Mouse (Mus musculus) limb, embryonic 11.5 days (tissue): ENCODE measurements around the gene Taf1d. TPM values are rescaled to one million over a fixed set of nuclear protein-coding genes. Genes with fewer than 3 reads are reported as not detected.
"Not testable (repeated sequence)": the region's sequence is repeated elsewhere in the genome, so short reads cannot be mapped to it uniquely, and the experiment has no call there.

Source experiments
- ATAC-seq: fragments of 200-750 bp; cut with Nextera tagmentation; 2 replicates; pipeline ENCODE4 v1.8.0; 2017; ENCODE audit warnings: low read depth; ENCODE audit not compliant: insufficient number of reproducible peaks, low FRiP score, low TSS enrichment
- DNase-seq: peaks from one replicate; pipeline ENCODE4 v3.0.0-alpha.2; 2015; ENCODE audit warnings: low spot score
- H3K27ac ChIP-seq: fragments of 300-500 bp; sonication (generic); replicated peaks from 2 replicates; pipeline ENCODE4 v1.5.1; 2014; ENCODE audit warnings: low read depth, mild to moderate bottlenecking, low read length
- H3K27me3 ChIP-seq: fragments of 300-500 bp; sonication (generic); 2 replicates; pipeline ENCODE4 v1.6.1; 2014; ENCODE audit warnings: mild to moderate bottlenecking, low read length, mixed read lengths; ENCODE audit not compliant: control insufficient read depth, insufficient read depth
- H3K36me3 ChIP-seq: fragments of 300-500 bp; sonication (generic); 2 replicates; pipeline ENCODE4 v1.6.1; 2014; ENCODE audit warnings: mild to moderate bottlenecking, low read length, moderate library complexity, mixed read lengths; ENCODE audit not compliant: control insufficient read depth, insufficient read depth
- H3K4me1 ChIP-seq: fragments of 300-500 bp; sonication (generic); 2 replicates; pipeline ENCODE4 v1.6.1; 2014; ENCODE audit warnings: low read length, mixed read lengths; ENCODE audit not compliant: control insufficient read depth, insufficient read depth
- H3K4me2 ChIP-seq: fragments of 300-500 bp; sonication (generic); 2 replicates; pipeline ENCODE4 v1.6.1; 2014; ENCODE audit warnings: low read depth, mild to moderate bottlenecking, moderate library complexity; ENCODE audit not compliant: severe bottlenecking
- H3K4me3 ChIP-seq: fragments of 300-500 bp; sonication (generic); 2 replicates; pipeline ENCODE4 v1.5.1; 2014; ENCODE audit warnings: low read depth, low read length
- H3K9ac ChIP-seq: fragments of 300-500 bp; sonication (generic); 2 replicates; pipeline ENCODE4 v1.6.1; 2014; ENCODE audit warnings: mild to moderate bottlenecking, low read length
- H3K9me3 ChIP-seq: fragments of 300-500 bp; sonication (generic); 2 replicates; pipeline ENCODE4 v1.6.1; 2016; ENCODE audit warnings: low read length; ENCODE audit not compliant: control insufficient read depth
- WGBS: fragments of 180-500 bp; shearing (Covaris S2); extraction: QIAGEN DNeasy Blood & Tissue Kit; methylation state at CpG from one replicate; pipeline ENCODE4 v1.1.7; 2014; 5-methylcytosine and 5-hydroxymethylcytosine counted together
- polyA plus RNA-seq: library from polyadenylated mRNA; unstranded; fragments of >200 nt; fragmentation: Nextera tagmentation; extraction: Ambion mirVana; gene quantifications from 2 replicates; pipeline ENCODE4 v1.2.1, GENCODE M21; 2014

Taf1d gene
- polyA plus RNA-seq, 1 experiment from 2014 or later: 82.7 TPM

DNA sequence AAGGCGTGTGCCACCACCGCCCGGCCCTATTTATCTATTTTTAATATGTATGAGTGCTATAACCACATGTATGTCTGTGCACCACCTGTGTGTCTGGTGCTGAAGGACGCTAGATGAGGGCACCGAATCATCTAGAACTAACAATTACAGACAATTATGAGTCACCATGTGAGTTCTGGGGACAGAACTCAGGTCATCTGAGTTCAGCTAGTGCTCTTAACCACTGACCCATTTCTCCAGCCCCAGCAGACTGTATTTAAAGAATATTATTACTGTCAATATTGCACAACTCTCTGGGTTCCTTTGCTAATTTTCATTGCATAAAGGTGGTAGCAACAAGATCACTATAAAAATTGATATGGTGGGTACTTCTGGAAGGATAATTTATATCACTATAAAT, 6.0 kb upstream of the Taf1d start:
- no peak for DNase-seq
- Histone ChIP-seq H3K9ac (no peak overlapping the region), H3K4me1 (no peaks in the 10 kb centered on the region), H3K4me2 (no peak overlapping the region), H3K36me3 (no peaks in the 10 kb centered on the region), H3K27me3 (no peaks in the 10 kb centered on the region), H3K27ac (no peak overlapping the region), H3K9me3 (no peaks in the 10 kb centered on the region), H3K4me3 (no peak overlapping the region)
- 89% methylated on average over 5 of the region's 5 CpGs for WGBS
- ATAC-seq: no peak

DNA sequence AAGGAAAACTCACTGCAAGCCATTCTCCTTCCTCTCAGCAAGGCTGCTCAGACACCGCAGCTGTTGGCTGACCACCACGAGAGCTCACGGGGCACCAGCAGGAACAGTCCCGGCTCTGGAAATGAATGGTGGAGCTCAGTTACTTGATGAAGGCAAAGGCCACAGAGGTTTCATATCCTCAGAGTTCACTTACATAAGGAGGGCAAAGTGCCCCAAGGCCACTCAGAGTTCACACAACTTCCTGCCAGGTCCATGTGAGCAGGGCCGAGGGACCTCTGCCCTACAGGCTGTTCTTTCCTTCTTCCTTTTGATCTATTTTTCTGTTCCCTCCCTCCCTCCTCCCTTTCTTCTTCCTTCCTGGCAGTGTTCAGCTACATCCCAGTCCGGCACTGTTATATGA, 4.6 kb upstream of the Taf1d start:
- Histone ChIP-seq H3K4me3 (no peak overlapping the region), H3K36me3 (no peaks in the 10 kb centered on the region), H3K9ac (no peak overlapping the region), H3K4me2 (no peak overlapping the region), H3K27ac (no peak overlapping the region; the same call in 1 of the 2 replicates), H3K4me1 (no peaks in the 10 kb centered on the region), H3K27me3 (no peaks in the 10 kb centered on the region), H3K9me3 (no peaks in the 10 kb centered on the region)
- WGBS: 37% methylated on average over 6 of the region's 6 CpGs
- peak; percentile 24 for DNase-seq
- ATAC-seq: no peak

DNA sequence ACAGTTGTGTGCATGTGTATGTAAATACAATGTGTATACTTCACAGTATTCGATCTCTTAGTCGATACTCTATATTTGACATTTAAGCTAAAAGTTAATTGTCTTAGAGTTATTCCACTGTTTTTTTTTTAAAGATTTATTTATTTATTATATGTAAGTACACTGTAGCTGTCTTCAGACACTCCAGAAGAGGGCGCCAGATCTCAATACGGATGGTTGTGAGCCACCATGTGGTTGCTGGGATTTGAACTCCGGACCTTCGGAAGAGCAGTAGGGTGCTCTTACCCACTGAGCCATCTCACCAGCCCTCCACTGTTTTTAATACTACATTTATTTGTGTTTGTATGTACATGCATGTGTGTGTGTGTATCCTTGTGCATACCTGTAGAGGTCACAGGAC, 4.0 kb upstream of the Taf1d start:
- WGBS: 80% methylated on average over 6 of the region's 6 CpGs

DNA sequence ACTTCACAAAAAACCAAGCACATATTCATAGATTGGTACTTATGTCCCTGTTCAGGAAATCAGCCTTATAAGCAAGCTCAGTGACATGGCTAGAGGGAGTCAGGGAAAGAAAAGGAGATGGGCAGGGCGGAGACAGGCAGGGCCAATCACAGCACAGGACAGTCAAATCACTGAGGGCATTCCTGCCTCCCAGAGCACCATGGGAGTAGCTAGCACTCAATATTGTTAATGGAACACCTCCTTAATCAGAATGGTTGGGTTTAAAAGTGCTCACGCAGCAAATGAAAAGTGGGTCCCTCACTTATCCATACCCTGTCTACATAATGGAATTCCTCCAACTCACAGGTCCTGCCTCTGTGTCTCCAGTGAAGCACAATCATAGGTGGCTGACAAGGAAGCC, 3.1 kb upstream of the Taf1d start:
- Histone ChIP-seq H3K4me2 (no peak overlapping the region), H3K27me3 (no peaks in the 10 kb centered on the region), H3K9ac (no peak overlapping the region), H3K4me1 (peaks cover 9% of the 10 kb centered on the region), H3K27ac (no peak overlapping the region), H3K9me3 (no peaks in the 10 kb centered on the region), H3K4me3 (no peak overlapping the region), H3K36me3 (no peaks in the 10 kb centered on the region)
- no peak for DNase-seq
- WGBS: 63% methylated on average over 2 of the region's 2 CpGs
- ATAC-seq: no peak

More for the DNA sequence above, 4.0 kb upstream of the Taf1d start:
- H3K4me2 ChIP-seq, H3K9me3 ChIP-seq, H3K27me3 ChIP-seq, H3K36me3 ChIP-seq, H3K4me1 ChIP-seq, H3K4me3 ChIP-seq, H3K9ac ChIP-seq, ATAC-seq, H3K27ac ChIP-seq, DNase-seq: not testable (repeated sequence)

DNA sequence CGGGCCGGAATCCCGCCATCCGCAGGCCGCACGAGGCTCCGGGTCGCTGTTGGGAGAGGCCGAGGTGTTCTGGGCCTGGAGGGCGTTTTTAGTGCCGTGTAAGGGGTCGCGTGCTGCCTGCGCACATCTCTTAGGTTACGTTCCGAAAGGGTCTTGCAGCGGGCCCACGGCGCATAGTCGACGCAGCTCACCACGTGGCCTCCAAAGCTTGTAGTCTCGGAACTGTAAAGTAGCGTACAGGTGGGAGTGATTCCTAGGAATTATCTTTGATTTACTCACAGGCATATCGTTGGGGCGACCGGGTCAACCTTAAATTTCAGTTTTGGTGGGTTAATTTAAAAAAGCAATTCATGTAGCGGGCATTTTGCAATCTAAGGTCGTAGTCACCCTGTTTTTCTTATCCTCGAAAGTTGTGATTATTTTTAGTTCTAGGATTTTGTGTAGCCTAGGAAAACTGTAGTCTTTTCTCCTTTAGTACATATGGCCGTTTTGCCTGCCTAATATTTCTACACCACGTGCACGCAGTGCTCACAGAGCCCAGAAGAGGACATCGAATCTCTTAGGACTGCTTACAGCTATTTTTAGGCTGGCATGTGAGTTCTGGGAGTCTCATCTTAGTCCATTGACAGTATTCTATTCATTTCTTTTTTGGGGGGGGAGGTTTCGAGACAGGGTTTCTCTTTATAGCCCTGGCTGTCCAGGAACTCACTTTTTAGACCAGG, 545 bp downstream of the Taf1d start, which contains the start of gene 4931406C07Rik:
Gene 4931406C07Rik, minus strand, starts transcription at position 51 of the 722 bp plus-strand sequence.
- H3K27ac ChIP-seq: peak within 1 kb of the TSS; percentile 92
- H3K4me1 ChIP-seq: peaks cover 9% of the 10 kb centered on the region
- H3K27me3 ChIP-seq: no peaks in the 10 kb centered on the region
- 1% methylated on average over 35 of the region's 35 CpGs for WGBS
- peak; percentile 87 for ATAC-seq
- no peaks in the 10 kb centered on the region for H3K9me3 ChIP-seq
- H3K9ac ChIP-seq: peak within 1 kb of the TSS; percentile 98
- peak within 1 kb of the TSS; percentile 68 for H3K4me2 ChIP-seq
- H3K4me3 ChIP-seq: peak within 1 kb of the TSS; percentile 75
- peaks cover 13% of the 10 kb centered on the region for H3K36me3 ChIP-seq
- DNase-seq: no peak

DNA sequence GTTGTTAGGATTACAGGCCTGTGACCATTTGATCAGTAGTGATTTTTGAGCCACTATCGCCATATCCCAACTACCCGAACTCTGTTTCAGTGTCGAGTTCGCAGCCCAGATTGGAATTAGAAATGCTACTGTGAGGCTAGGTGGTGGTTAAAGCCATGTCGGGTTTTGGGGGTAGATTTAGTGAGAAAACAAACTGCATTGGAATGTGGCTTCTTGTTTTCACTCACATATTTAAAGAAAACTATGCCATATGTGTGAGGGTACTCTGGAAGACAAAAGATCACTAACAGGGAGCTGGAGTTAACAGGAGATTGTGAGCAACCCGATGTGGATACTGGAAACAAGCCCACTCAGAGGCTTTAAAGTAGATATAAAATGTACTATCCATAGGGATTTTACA, 1.2 kb downstream of the Taf1d start:
- Histone ChIP-seq H3K4me2 (peak overlapping the region; percentile 68), H3K27ac (no peak overlapping the region), H3K9ac (peak overlapping the region; percentile 98), H3K4me1 (peaks cover 9% of the 10 kb centered on the region), H3K4me3 (peak overlapping the region; percentile 75), H3K27me3 (no peaks in the 10 kb centered on the region), H3K36me3 (peaks cover 17% of the 10 kb centered on the region), H3K9me3 (no peaks in the 10 kb centered on the region)
- ATAC-seq: no peak
- DNase-seq: peak; percentile 23
- 9% methylated on average over 6 of the region's 6 CpGs for WGBS

DNA sequence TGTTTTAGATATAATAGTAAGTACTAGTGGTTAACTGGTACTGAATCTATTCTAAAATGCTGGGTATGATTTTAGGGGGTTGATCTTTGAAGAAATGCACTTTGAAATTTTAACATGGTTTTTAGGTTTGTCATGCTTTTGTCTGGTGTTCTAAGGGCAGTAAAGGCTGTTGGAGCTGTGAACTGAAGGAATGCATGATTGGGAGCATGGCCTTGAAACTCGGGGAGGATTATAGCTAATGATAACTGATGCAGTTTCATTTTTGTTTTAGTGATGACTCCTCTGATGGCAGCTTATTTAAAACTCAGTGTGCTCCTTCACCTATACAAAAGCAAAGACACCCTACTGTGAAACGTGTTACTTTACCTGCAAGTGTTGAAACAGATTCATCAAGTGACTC, 2.2 kb downstream of the Taf1d start:
- H3K9me3 ChIP-seq: no peaks in the 10 kb centered on the region
- ATAC-seq: no peak
- H3K9ac ChIP-seq: no peak overlapping the region
- peaks cover 20% of the 10 kb centered on the region for H3K36me3 ChIP-seq
- H3K4me2 ChIP-seq: peak overlapping the region; percentile 68; the same call in 1 of the 2 replicates
- no peak overlapping the region for H3K27ac ChIP-seq
- WGBS: 66% methylated on average over 2 of the region's 2 CpGs
- H3K4me3 ChIP-seq: no peak overlapping the region
- H3K4me1 ChIP-seq: peaks cover 9% of the 10 kb centered on the region
- H3K27me3 ChIP-seq: no peaks in the 10 kb centered on the region
- no peak for DNase-seq

DNA sequence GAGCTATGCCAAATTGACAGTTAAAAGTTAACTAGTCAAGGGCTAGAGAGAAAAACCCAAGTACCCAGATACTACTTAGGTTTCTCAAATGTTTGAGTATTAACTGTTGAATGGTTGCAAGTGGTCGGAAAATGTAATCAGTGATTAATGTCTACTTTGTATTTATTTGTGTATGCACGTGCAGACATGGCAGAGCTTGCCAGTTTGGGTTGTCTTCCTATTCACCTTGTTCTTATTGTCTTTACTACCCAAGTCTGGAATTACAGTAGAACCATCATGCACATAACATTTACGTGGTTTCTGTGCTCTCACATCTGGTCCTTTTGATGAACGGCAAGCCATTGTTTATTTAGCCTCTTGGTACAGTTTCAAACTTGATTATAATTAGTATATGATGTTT, 3.4 kb downstream of the Taf1d start:
- H3K36me3 ChIP-seq: peaks cover 26% of the 10 kb centered on the region
- H3K9ac ChIP-seq: no peak overlapping the region
- H3K9me3 ChIP-seq: no peaks in the 10 kb centered on the region
- H3K27me3 ChIP-seq: no peaks in the 10 kb centered on the region
- no peak overlapping the region for H3K27ac ChIP-seq
- WGBS: 82% methylated on average over 4 of the region's 4 CpGs
- H3K4me1 ChIP-seq: peaks cover 9% of the 10 kb centered on the region
- no peak for DNase-seq
- H3K4me2 ChIP-seq: no peak overlapping the region
- no peak overlapping the region for H3K4me3 ChIP-seq
- no peak for ATAC-seq

DNA sequence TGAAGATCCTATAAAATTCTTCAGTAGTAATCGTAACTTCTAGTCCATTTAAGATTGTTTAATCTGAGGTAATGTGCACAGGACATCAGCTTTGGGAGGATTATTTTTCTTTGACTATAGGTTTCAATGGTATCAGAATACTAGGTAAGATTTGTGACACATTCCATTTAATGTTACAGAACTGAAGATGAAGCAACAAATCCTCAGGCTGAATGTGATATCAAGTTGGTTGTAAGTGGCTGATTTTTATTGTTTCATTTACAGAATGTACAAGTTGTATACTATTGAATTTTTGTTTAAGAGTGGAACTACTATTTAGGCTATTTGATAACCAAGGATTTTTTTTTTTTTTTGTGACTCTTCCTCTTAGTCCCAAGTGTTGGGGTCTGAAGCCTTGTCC, 4.2 kb downstream of the Taf1d start:
- WGBS: 96% methylated on average over 1 of the region's 1 CpGs
- DNase-seq (no peak), ATAC-seq (no peak)
- Histone ChIP-seq H3K27me3 (no peaks in the 10 kb centered on the region), H3K4me1 (peaks cover 9% of the 10 kb centered on the region), H3K9me3 (no peaks in the 10 kb centered on the region), H3K27ac (no peak overlapping the region), H3K4me3 (no peak overlapping the region), H3K4me2 (no peak overlapping the region), H3K9ac (no peak overlapping the region), H3K36me3 (peaks cover 33% of the 10 kb centered on the region)
